Mouse (Mus musculus): ENCODE results near the gene Odf2.

DNA sequence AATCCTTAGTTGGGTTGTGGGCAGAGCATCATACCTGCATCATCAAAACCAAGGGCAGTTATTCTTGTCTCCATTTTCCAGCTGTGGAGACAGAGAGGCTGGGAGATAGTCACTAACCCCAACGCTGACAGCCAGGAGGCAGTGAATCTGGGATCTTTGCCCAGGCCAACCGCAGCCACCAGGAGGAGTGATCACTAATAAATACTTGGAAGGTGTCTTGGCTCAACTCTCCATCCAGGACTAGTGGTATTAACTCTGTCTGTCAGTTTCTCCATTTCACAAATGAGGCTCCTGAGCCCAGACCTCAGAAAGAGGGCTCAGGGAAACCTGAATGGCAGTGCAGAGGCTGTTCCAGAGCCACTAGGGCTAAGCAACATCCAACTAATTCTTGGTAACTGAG is 31.7 kb upstream of the Odf2 start:
- TF ChIP-seq CTCF (IDR thresholded peaks at IDR 0.05) (no peak), EP300 (IDR thresholded peaks at IDR 0.05) (no peak)
